Mouse (Mus musculus): ENCODE data around the gene Olfr1250.
"Not testable (repeated sequence)": the region's sequence is repeated elsewhere in the genome, so short reads cannot be mapped to it uniquely, and the experiment has no call there.

DNA sequence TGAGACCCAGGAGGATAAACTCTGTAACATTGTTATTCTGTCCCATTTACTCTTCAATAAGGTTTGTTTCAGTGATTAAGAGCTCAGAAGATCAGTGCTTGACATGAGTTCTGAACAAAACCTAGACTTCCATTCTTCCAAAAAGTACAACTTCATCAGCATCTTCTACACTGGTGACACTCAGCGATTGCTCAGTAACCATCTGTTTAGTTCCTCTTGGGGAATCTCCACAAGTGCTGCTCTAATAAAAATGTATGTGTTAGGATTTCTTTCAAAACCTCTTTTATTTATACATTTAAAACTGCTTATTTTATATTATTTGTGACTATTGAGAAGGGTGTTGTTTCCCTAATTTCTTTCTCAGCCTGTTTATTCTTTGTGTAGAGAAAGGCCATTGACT is 43.1 kb downstream of the Olfr1250 start, which contains the start of gene Olfr1248:
- TF ChIP-seq POLR2A (IDR thresholded peaks at IDR 0.05; ENCODE audit: low read depth, low read length); CTCF (IDR thresholded peaks at IDR 0.05; ENCODE audit: borderline replicate concordance, insufficient read depth, low read length): not testable (repeated sequence)
